Mouse (Mus musculus) forebrain, embryonic 10.5 days (tissue): ENCODE measurements around the gene Vmn2r9. TPM values are rescaled to one million over a fixed set of nuclear protein-coding genes. Genes with fewer than 3 reads are reported as not detected.
"Not testable (repeated sequence)": the region's sequence is repeated elsewhere in the genome, so short reads cannot be mapped to it uniquely, and the experiment has no call there.

Source experiments
- DNase-seq: peaks from one replicate; pipeline ENCODE4 v3.0.0-alpha.2; 2017; ENCODE audit warnings: low spot score; ENCODE audit errors: extremely low spot score
- H3K27ac ChIP-seq: fragments of 300-500 bp; sonication (generic); 2 replicates; pipeline ENCODE4 v1.5.1; 2016; ENCODE audit warnings: mild to moderate bottlenecking
- H3K27me3 ChIP-seq: fragments of 300-500 bp; sonication (generic); 2 replicates; pipeline ENCODE4 v1.6.1; 2016; ENCODE audit warnings: mild to moderate bottlenecking; ENCODE audit not compliant: poor library complexity, severe bottlenecking
- H3K36me3 ChIP-seq: fragments of 300-500 bp; sonication (generic); replicated peaks from 2 replicates; pipeline ENCODE4 v1.6.1; 2016; ENCODE audit warnings: mild to moderate bottlenecking, moderate library complexity
- H3K4me1 ChIP-seq: fragments of 300-500 bp; sonication (generic); 2 replicates; pipeline ENCODE4 v1.6.1; 2016
- H3K4me3 ChIP-seq: fragments of 300-500 bp; sonication (generic); 2 replicates; pipeline ENCODE4 v1.5.1; 2016; ENCODE audit warnings: mild to moderate bottlenecking, moderate library complexity
- H3K9me3 ChIP-seq: fragments of 300-500 bp; sonication (generic); 2 replicates; pipeline ENCODE4 v1.6.1; 2016; ENCODE audit warnings: mild to moderate bottlenecking, moderate library complexity
- WGBS: fragments of 180-500 bp; shearing (Covaris S2); methylation state at CpG from one replicate; pipeline ENCODE4 v1.1.7; 2016; 5-methylcytosine and 5-hydroxymethylcytosine counted together
- polyA plus RNA-seq: library from polyadenylated mRNA; unstranded; fragments of >200 nt; fragmentation: Nextera tagmentation; extraction: Ambion mirVana; gene quantifications from 2 replicates; pipeline ENCODE4 v1.2.1, GENCODE M21; 2016

Gene Vmn2r9
- not detected in 2 replicates for polyA plus RNA-seq

DNA sequence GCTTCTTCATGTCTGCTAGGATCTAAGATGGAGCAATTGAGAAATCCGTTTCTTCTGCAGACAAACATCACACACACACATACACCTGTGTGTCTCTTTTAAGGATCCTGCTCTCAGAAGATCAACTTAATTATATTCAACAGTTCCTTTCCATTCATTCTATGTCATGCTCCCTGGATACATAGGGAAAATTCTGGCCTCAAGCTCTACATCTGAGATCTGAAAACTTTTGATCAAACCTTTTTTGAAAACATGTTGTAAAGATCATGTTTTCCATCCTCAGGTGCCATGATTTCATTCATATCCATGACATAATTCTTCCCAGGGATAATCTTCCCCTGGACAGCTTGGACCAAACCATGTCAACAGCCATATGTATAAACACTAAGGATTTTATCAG lies at the start of gene Vmn2r9:
Vmn2r9 (minus strand) TSS at position 101 of the 400 bp plus-strand sequence.
- not testable (repeated sequence) for H3K36me3 ChIP-seq, H3K27me3 ChIP-seq, H3K9me3 ChIP-seq, H3K27ac ChIP-seq, H3K4me3 ChIP-seq, H3K4me1 ChIP-seq, DNase-seq
- 67% methylated on average over 1 of the region's 1 CpGs for WGBS

DNA sequence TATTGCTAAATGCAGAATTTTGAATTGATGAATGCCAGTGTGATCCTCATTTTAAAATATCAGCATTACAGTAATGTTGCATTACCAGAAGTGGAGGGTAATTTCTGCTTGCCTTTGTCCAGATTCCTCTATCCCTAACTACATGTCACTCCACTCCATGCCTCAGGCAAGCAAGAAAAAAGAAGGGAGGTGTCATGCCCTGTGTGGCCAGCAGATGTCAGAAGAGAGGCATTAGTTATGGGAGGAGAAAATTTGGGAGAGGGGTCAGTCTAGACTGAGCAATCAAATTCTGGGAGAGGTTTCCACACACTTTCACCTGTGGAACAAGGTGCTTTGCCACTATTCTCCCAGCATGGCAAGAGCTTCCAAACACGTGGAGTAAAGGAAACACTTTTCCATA lies 14.3 kb upstream of the Vmn2r9 start:
- H3K4me3 ChIP-seq, H3K27ac ChIP-seq: not testable (repeated sequence)
- 0% methylated on average over 1 of the region's 1 CpGs for WGBS

DNA sequence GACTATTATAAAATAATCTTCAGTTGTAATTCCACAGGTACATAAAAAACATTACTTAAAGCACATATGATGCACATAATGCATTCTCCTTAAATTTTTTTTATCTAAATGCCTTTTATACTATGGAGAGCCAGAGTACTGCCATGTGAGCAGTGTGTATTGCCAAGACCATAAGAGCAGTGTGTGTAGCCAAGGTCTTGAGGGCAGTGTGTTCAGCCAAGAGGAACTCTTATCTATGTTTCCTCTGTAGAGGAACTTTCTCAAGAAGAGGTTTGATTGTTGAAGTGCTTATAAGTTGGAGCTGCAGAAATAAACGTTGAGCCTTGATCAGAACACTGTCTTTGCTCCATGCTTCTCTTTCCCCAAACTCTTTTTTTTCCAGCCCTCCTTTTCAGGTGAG lies 2.9 kb downstream of the Vmn2r9 start:
- no peaks in the 10 kb centered on the region for H3K27me3 ChIP-seq
- H3K36me3 ChIP-seq: no peaks in the 10 kb centered on the region
- DNase-seq: no peak
- 50% methylated on average over 1 of the region's 1 CpGs for WGBS
- H3K9me3 ChIP-seq: no peaks in the 10 kb centered on the region
- no peak overlapping the region for H3K4me3 ChIP-seq
- no peaks in the 10 kb centered on the region for H3K4me1 ChIP-seq
- H3K27ac ChIP-seq: no peak overlapping the region

More for the DNA sequence above, 14.3 kb upstream of the Vmn2r9 start:
- H3K4me1 ChIP-seq, H3K27me3 ChIP-seq, H3K36me3 ChIP-seq, H3K9me3 ChIP-seq: not testable (repeated sequence)
- peak; percentile 15 for DNase-seq

DNA sequence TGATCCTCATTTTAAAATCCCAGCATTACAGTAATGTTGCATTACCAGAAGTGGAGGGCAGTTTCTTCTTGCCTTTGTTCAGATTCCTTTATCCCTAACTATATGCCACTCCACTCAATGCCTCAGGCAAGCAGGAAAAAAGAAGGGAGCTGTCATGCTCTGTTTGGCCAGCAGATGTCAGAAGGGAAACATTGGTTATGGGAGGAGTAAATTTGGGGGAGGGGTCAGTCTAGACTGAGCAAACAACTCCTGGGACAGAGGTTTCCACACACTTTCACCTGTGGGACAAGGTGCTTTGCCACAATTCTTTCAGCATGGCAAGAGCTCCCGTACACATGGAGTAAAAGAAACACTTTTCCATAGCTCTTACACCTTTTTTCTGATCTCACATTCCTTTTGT lies 16.2 kb downstream of the Vmn2r9 start:
- no peaks in the 10 kb centered on the region for H3K4me1 ChIP-seq
- H3K9me3 ChIP-seq: peaks cover 2% of the 10 kb centered on the region; the same call in 1 of the 2 replicates
- no peak overlapping the region for H3K27ac ChIP-seq
- no peaks in the 10 kb centered on the region for H3K27me3 ChIP-seq
- no peak overlapping the region for H3K4me3 ChIP-seq
- no peak for DNase-seq
- H3K36me3 ChIP-seq: no peaks in the 10 kb centered on the region
- WGBS: 71% methylated on average over 1 of the region's 1 CpGs

DNA sequence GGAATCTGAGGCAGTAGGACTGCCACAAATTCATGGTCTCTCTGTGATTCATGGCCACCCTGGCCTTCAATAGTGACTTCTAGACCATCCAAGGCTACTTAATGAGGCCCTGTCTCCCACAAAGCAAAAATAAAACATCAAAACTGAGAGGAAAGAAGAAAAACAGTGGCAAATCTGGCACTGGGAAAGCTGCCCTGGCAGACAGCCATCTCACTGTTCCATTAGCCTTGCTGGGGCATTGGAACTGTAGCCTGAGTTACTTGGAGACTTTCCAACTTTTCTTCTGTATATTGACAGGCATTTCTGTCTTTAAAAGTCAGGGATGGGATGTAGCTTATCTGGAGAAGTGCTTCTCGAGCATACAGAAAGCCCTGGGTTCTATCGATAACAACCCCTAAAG lies 29.1 kb downstream of the Vmn2r9 start:
- Histone ChIP-seq H3K4me3 (no peak overlapping the region), H3K4me1 (no peaks in the 10 kb centered on the region), H3K27me3 (no peaks in the 10 kb centered on the region), H3K36me3 (no peaks in the 10 kb centered on the region), H3K27ac (no peak overlapping the region), H3K9me3 (no peaks in the 10 kb centered on the region)
- no peak for DNase-seq
- 91% methylated on average over 2 of the region's 2 CpGs for WGBS

DNA sequence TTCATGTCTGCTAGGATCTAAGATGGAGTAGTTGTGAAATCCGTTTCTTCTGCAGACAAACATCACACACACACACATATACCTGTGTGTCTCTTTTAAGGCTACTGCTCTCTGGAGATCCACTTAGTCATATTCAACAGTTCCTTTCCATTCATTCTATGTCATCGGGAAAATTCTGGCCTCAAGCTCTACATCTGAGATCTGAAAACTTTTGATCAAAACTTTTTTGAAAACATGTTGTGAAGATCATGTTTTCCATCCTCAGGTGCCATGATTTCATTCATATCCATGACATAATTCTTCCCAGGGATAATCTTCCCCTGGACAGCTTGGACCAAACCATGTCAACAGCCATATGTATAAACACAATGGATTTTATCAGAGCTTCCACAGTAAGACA lies 43.7 kb downstream of the Vmn2r9 start, which contains the start of gene Vmn2r8:
Vmn2r8 (minus strand) TSS at position 101 of the 400 bp plus-strand sequence.
- WGBS: 72% methylated on average over 2 of the region's 2 CpGs
- H3K27ac ChIP-seq, H3K36me3 ChIP-seq, DNase-seq, H3K4me3 ChIP-seq, H3K4me1 ChIP-seq, H3K27me3 ChIP-seq, H3K9me3 ChIP-seq: not testable (repeated sequence)

DNA sequence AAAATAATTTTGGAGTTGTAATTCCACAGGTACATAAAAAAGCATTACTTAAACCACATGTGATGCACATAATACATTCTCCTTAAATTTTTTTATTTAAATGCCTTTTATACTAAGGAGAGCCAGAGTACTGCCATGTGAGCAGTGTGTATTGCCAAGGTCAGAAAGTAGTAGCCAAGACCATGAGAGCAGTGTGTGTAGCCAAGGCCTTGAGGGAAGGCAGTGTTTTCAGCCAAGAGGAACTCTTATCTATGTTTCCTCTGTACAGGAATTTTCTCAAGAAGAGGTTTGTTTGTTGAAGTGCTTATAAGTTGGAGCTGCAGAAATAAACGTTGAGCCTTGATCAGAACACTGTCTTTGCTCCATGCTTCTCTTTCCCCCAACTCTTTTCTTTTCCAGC lies 48.8 kb downstream of the Vmn2r9 start:
- 59% methylated on average over 1 of the region's 1 CpGs for WGBS
- H3K4me1 ChIP-seq: no peaks in the 10 kb centered on the region
- H3K27me3 ChIP-seq: no peaks in the 10 kb centered on the region
- no peak overlapping the region for H3K4me3 ChIP-seq
- no peaks in the 10 kb centered on the region for H3K36me3 ChIP-seq
- no peak overlapping the region for H3K27ac ChIP-seq
- no peak for DNase-seq
- H3K9me3 ChIP-seq: no peaks in the 10 kb centered on the region

DNA sequence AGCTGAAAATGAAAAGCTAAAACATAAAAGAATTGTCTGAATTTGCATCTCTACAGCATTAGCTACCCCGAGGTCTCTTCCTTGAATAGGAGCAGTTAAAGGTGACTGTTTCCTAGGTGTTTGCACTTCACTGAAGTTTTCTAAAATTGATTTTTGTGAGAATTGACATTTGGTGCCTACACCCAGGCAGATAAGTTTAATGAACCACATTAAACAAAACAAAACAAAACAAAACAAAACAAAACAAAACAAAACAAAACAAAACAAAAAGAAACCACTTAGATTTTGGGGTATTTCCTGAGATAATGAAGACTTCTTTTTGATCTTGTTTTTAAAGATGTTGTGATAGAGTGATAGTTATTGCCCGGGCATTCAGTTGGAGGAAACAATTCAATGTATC lies 57.1 kb downstream of the Vmn2r9 start, which contains the start of gene Tmed11:
Tmed11 (minus strand) TSS at position 101 of the 400 bp plus-strand sequence.
- H3K36me3 ChIP-seq, H3K27me3 ChIP-seq, H3K9me3 ChIP-seq, H3K4me3 ChIP-seq, DNase-seq, H3K4me1 ChIP-seq, H3K27ac ChIP-seq: not testable (repeated sequence)
- 68% methylated on average over 2 of the region's 2 CpGs for WGBS

DNA sequence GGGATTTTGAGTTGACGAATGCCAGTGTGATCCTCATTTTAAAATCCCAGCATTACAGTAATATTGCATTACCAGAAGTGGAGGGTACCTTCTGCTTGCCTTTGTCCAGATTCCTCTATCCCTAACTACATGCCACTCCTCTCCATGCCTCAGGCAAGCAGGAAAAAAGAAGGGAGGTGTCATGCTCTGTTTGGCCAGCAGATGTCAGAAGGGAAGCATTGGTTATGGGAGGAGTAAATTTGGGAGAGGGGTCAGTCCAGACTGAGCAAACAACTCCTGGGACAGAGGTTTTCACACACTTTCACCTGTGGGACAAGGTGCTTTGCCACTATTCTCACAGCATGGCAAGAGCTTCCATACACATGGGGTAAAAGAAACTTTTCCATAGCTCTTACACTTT lies 62.0 kb downstream of the Vmn2r9 start:
- H3K9me3 ChIP-seq, H3K4me1 ChIP-seq: not testable (repeated sequence)
- WGBS: 38% methylated on average over 1 of the region's 1 CpGs

More for the DNA sequence above, 62.0 kb downstream of the Vmn2r9 start:
- DNase-seq: peak; percentile 27
- H3K36me3 ChIP-seq, H3K4me3 ChIP-seq, H3K27me3 ChIP-seq, H3K27ac ChIP-seq: not testable (repeated sequence)

Other genes with a start within 250 kb of the Vmn2r9 start
- 62.8 and 64.2 TPM in 2 replicates for gene Gak, start 222.8 kb downstream of the Vmn2r9 start, polyA plus RNA-seq
- 17.6 TPM in 2 replicates for gene Tmem175, start 222.8 kb downstream of the Vmn2r9 start, polyA plus RNA-seq
- gene Idua, start 192.3 kb downstream of the Vmn2r9 start, polyA plus RNA-seq: 10.2 and 11.0 TPM in 2 replicates
- 11.3 and 13.3 TPM in 2 replicates for gene Dgkq, start 182.9 kb downstream of the Vmn2r9 start, polyA plus RNA-seq
- gene Slc26a1, start 177.0 kb downstream of the Vmn2r9 start, polyA plus RNA-seq: 0.77 and 1.0 TPM in 2 replicates
- gene Fgfrl1, start 160.2 kb downstream of the Vmn2r9 start, polyA plus RNA-seq: 10.4 and 12.3 TPM in 2 replicates
- 0.27 TPM in 1 of 2 replicates, not detected in the other for gene Rnf212, start 77.6 kb downstream of the Vmn2r9 start, polyA plus RNA-seq
- not detected in 2 replicates for gene Tmed11, start 57.2 kb downstream of the Vmn2r9 start, polyA plus RNA-seq
- gene Vmn2r8, start 43.8 kb downstream of the Vmn2r9 start, polyA plus RNA-seq: not detected in 2 replicates
- gene Vmn2r10, start 153.9 kb upstream of the Vmn2r9 start, polyA plus RNA-seq: not detected in 2 replicates
- gene Vmn2r11, start 207.0 kb upstream of the Vmn2r9 start, polyA plus RNA-seq: not detected in 2 replicates
- not detected in 2 replicates for gene Vmn2r12, start 245.3 kb upstream of the Vmn2r9 start, polyA plus RNA-seq